Mouse (Mus musculus) spleen, adult 2 months (tissue): ENCODE measurements around the gene Spdya.

ENCODE experiments used
- CTCF ChIP-seq: fragments of 200-500 bp; IDR thresholded peaks from 2 replicates; pipeline ENCODE4 v1.5.1; 2011; ENCODE audit warnings: mild to moderate bottlenecking, inconsistent platforms; ENCODE audit not compliant: insufficient read depth, insufficient read length, insufficient replicate concordance; ENCODE audit errors: extremely low read depth
- POLR2A ChIP-seq: fragments of 200-500 bp; IDR thresholded peaks from 2 replicates; pipeline ENCODE4 v1.6.1; 2011; ENCODE audit warnings: low read depth, low read length, inconsistent platforms

GRCm38 (mm10) chr17:71633350-71633749 lies 81.5 kb downstream of the Spdya start:
- no peak for TF ChIP-seq CTCF
- no peak for TF ChIP-seq POLR2A
